Mouse (Mus musculus) neural tube, embryonic 15.5 days (tissue): ENCODE data around the gene Ngfr. TPM values are rescaled to one million over a fixed set of nuclear protein-coding genes. Genes with fewer than 3 reads are reported as not detected.

Experiments
- ATAC-seq: fragments of 200-750 bp; cut with Nextera tagmentation; 2 replicates; pipeline ENCODE4 v1.8.0; 2017; ENCODE audit warnings: mild to moderate bottlenecking, moderate TSS enrichment, moderate library complexity; ENCODE audit not compliant: low FRiP score
- H3K27ac ChIP-seq: fragments of 300-500 bp; sonication (generic); replicated peaks from 2 replicates; pipeline ENCODE4 v1.5.1; 2015; ENCODE audit warnings: mild to moderate bottlenecking, inconsistent platforms
- H3K27me3 ChIP-seq: fragments of 300-500 bp; sonication (generic); replicated peaks from 2 replicates; pipeline ENCODE4 v1.6.1; 2015; ENCODE audit warnings: inconsistent platforms
- H3K36me3 ChIP-seq: fragments of 300-500 bp; sonication (generic); 2 replicates; pipeline ENCODE4 v1.6.1; 2015; ENCODE audit warnings: inconsistent platforms
- H3K4me1 ChIP-seq: fragments of 300-500 bp; sonication (generic); 2 replicates; pipeline ENCODE4 v1.6.1; 2015; ENCODE audit warnings: inconsistent platforms
- H3K4me2 ChIP-seq: fragments of 300-500 bp; sonication (generic); 2 replicates; pipeline ENCODE4 v1.6.1; 2015; ENCODE audit warnings: inconsistent platforms, mild to moderate bottlenecking, moderate library complexity
- H3K4me3 ChIP-seq: fragments of 300-500 bp; sonication (generic); replicated peaks from 2 replicates; pipeline ENCODE4 v1.5.1; 2015; ENCODE audit warnings: mild to moderate bottlenecking, inconsistent platforms
- H3K9ac ChIP-seq: fragments of 300-500 bp; sonication (generic); replicated peaks from 2 replicates; pipeline ENCODE4 v1.6.1; 2015; ENCODE audit warnings: mild to moderate bottlenecking, inconsistent platforms
- H3K9me3 ChIP-seq: fragments of 300-500 bp; sonication (generic); replicated peaks from 2 replicates; pipeline ENCODE4 v1.6.1; 2016; ENCODE audit warnings: inconsistent platforms
- WGBS: fragments of 180-500 bp; shearing (Covaris S2); methylation state at CpG from one replicate; pipeline ENCODE4 v1.1.7; 2015; ENCODE audit warnings: mixed read lengths; 5-methylcytosine and 5-hydroxymethylcytosine counted together
- polyA plus RNA-seq: library from polyadenylated mRNA; unstranded; fragments of >200 nt; fragmentation: Nextera tagmentation; extraction: Ambion mirVana; gene quantifications from 2 replicates; pipeline ENCODE4 v1.2.1, GENCODE M21; 2015

The Ngfr gene
- polyA plus RNA-seq, 1 experiment from 2014 or later = 69.3 TPM

DNA sequence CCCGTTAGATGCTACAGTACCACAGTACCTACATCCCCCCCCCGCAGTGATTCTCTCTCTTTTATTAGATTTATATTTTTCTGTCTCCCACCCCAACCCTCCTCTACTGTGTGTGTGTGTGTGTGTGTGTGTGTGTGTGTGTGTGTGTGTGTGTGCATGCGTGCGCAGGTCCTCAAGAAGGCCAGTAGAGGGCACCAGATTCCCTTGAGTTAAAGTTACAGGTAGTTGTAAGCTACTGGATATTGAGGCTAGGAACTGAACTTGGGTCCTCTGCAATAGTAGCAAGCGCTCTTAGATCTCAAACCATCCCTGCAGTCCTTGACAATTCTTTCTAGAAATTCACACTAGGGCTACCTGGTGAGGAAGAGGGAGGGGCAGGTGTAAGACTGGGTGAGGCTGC is 23.7 kb downstream of the Ngfr start:
- Histone ChIP-seq H3K4me1 (peaks cover 9% of the 10 kb centered on the region; the same call in 1 of the 2 replicates), H3K27ac (no peak overlapping the region), H3K9me3 (no peaks in the 10 kb centered on the region), H3K9ac (no peak overlapping the region), H3K27me3 (no peaks in the 10 kb centered on the region), H3K36me3 (no peaks in the 10 kb centered on the region), H3K4me3 (no peak overlapping the region), H3K4me2 (no peak overlapping the region)
- whole genome bisulfite sequencing = 95% methylated on average over 5 of the region's 5 CpGs
- ATAC-seq = no peak

DNA sequence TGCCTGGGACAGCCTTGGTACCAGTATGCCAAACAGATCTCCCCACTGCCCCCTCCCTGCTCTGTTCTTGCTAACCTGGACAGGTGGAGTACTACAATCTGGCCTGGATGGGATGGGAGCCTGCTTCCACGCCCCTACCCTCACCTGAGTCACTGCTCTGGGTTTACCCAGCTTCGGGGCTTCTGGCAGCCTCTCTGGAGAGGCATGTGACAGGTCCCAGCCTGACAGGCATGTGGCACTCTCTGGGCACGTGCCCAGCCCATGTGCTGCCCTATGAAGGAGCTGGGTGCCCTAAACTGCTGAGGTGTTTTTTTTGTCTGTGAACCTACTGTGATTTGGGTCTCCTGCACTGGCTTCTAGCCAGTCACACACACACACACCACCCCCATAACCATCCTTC is 26.8 kb downstream of the Ngfr start:
- 64% methylated on average over 3 of the region's 3 CpGs for WGBS
- Histone ChIP-seq H3K9me3 (no peaks in the 10 kb centered on the region), H3K4me1 (peaks cover 3% of the 10 kb centered on the region; the same call in 1 of the 2 replicates), H3K27me3 (no peaks in the 10 kb centered on the region), H3K36me3 (no peaks in the 10 kb centered on the region), H3K4me2 (no peak overlapping the region), H3K27ac (no peak overlapping the region), H3K4me3 (no peak overlapping the region), H3K9ac (no peak overlapping the region)
- ATAC-seq = no peak

GRCm38 (mm10) chr11:95559761-95560160 is 27.8 kb downstream of the Ngfr start:
- Histone ChIP-seq H3K27ac (no peak overlapping the region), H3K27me3 (no peaks in the 10 kb centered on the region), H3K4me1 (peaks cover 3% of the 10 kb centered on the region; the same call in 1 of the 2 replicates), H3K36me3 (no peaks in the 10 kb centered on the region), H3K9me3 (no peaks in the 10 kb centered on the region), H3K4me2 (no peak overlapping the region), H3K4me3 (no peak overlapping the region), H3K9ac (no peak overlapping the region)
- no peak for ATAC-seq
- 39% methylated on average over 2 of the region's 2 CpGs for WGBS

DNA sequence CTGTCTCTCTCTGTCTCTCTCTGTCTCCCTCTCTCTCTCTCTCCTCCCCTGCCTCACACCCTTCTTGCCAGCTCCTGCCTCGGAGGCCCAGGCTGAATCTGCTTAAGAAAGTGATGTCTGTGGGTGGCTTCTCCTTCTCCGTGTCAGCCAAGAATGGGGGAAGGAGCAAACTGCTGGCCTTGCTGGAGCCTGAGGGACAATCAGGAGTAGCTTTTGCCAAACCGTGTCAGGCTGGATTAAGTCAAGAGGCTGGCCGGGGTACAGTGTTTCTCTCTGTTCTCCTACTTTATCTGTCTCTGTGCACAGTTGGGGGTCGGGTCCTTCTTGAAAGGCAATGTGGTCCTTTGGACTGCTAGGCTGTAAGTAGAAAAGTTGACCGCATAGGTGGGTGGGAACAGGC is 29.8 kb downstream of the Ngfr start:
- no peak overlapping the region for H3K4me3 ChIP-seq
- H3K36me3 ChIP-seq = no peaks in the 10 kb centered on the region
- ATAC-seq = no peak
- H3K4me1 ChIP-seq = peaks cover 3% of the 10 kb centered on the region; the same call in 1 of the 2 replicates
- H3K9ac ChIP-seq = no peak overlapping the region
- 41% methylated on average over 6 of the region's 6 CpGs for WGBS
- no peak overlapping the region for H3K27ac ChIP-seq
- H3K4me2 ChIP-seq = no peak overlapping the region
- H3K9me3 ChIP-seq = no peaks in the 10 kb centered on the region
- no peaks in the 10 kb centered on the region for H3K27me3 ChIP-seq

DNA sequence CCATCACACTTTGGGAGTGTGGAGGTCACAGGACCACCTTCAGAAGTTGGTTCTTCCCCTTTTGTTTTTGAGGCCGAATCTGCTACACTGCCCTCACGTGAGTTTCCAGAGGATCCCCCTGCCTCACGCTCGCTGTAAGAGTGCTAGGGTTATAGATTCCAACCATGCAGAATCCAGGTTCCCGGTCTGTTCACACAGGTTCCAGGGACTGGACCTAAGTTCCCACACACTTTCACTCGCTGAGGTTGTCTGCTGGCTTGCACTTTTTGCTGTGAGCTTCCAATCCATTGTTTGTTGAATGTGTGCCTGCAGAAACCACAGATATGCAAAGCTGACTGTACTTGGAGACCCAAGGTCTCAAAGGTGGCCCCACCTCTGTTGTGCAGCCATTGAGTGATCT is 30.5 kb downstream of the Ngfr start:
- no peaks in the 10 kb centered on the region for H3K27me3 ChIP-seq
- WGBS = 81% methylated on average over 6 of the region's 6 CpGs
- no peaks in the 10 kb centered on the region for H3K36me3 ChIP-seq
- no peak overlapping the region for H3K4me2 ChIP-seq
- no peak overlapping the region for H3K4me3 ChIP-seq
- H3K4me1 ChIP-seq = peaks cover 3% of the 10 kb centered on the region; the same call in 1 of the 2 replicates
- no peak overlapping the region for H3K9ac ChIP-seq
- ATAC-seq = no peak
- no peak overlapping the region for H3K27ac ChIP-seq
- H3K9me3 ChIP-seq = no peaks in the 10 kb centered on the region

DNA sequence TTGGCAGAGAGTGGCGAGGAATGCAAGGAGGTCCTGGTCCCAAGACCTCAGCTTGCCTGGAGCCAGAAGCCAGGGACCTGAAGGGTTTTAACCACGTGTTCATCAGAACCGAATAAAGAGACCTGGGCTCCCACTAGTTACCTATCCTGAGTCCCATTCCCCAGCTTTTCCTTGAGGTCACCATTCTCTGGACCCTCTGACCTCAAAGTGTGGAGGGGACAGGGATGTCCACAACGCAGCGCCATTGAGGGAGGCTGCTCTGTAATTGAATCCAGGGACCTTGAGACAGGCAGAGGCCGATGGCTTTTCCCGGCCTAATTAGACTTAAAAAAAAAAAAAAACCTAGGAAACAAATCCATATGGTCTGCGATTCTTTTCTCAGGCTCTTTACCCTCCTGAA is 32.3 kb downstream of the Ngfr start:
- Histone ChIP-seq H3K27ac (no peak overlapping the region), H3K36me3 (no peaks in the 10 kb centered on the region), H3K4me1 (peaks cover 3% of the 10 kb centered on the region; the same call in 1 of the 2 replicates), H3K9ac (no peak overlapping the region), H3K27me3 (no peaks in the 10 kb centered on the region), H3K4me3 (no peak overlapping the region), H3K4me2 (no peak overlapping the region), H3K9me3 (no peaks in the 10 kb centered on the region)
- WGBS = 54% methylated on average over 8 of the region's 8 CpGs
- no peak for ATAC-seq

DNA sequence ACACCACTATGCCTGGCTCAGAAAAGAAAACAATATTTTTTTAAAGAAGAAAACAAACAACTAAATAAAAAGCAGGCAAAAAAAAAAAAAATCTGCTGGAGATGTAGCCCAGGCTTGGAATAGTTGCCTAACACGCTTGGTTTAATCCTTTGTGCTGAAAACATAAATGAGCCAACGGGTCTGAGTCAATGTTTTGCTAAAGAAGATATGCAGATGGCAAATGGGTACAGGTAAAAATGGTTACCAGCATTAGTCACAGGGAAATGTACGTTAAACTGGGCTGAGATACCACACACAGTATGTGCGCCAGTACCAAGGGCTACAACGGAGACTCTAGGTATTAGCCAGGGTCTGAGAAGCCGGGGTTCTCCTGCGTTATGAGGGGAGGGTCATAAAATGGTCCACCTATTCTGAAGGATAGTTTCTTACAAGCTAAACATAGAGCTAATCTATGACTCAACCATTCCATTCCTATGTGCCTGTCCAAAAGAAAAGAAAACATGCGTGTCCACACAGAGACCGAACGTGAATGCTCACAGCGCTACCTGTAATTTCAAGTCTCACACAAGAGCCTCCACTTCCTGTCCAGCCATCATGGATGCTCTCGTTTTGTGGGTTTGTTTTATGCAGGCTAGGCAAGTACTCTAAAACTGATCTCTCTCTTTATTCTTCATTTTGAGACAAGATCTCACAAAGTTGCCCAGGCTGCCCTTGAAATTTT is 37.1 kb downstream of the Ngfr start:
- ATAC-seq = no peak
- WGBS = 81% methylated on average over 12 of the region's 12 CpGs

DNA sequence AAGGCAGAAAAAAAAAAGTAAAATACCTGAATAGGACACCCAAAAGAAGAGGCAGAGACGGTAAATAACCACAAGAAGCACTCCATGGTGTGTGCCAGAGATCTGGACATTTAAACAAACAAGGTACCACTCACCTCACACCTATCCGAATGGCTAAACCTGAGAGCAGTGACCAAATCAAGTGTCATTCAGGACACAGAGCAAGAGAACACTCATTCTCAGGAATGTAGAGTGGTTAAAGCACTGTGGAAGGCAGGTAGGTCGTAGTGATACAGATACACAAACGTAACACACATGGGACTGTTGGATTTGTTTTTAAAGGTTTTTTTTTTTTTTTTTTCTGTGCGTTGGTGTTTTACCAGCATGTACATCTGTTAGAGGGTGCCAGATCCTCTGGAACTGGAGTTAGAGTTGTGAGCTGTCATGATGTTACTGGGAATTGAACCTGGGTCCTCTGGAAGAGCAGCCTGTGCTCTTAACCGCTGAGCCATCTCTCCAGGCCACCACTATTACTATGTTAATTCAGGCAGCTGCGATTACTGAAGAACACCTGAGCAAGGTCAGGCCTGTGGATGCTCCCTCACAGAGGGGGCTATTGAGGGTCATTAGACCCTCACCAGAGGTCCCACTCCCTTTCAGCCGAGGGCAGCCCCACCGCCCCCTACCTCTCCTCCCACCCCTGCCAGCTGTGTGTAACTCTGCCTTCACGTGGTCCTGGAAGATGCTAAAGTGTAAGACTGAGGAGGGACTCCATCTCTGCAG is 41.3 kb downstream of the Ngfr start:
- H3K4me2 ChIP-seq = no peak overlapping the region
- no peak for ATAC-seq
- 68% methylated on average over 10 of the region's 10 CpGs for WGBS
- no peak overlapping the region for H3K9ac ChIP-seq
- no peaks in the 10 kb centered on the region for H3K27me3 ChIP-seq
- no peaks in the 10 kb centered on the region for H3K9me3 ChIP-seq
- H3K4me3 ChIP-seq = no peak overlapping the region
- H3K36me3 ChIP-seq = no peaks in the 10 kb centered on the region
- no peaks in the 10 kb centered on the region for H3K4me1 ChIP-seq
- no peak overlapping the region for H3K27ac ChIP-seq

More for the DNA sequence above, 37.1 kb downstream of the Ngfr start:
- Histone ChIP-seq H3K27ac (no peak overlapping the region), H3K4me2 (no peak overlapping the region), H3K27me3 (no peaks in the 10 kb centered on the region), H3K4me3 (no peak overlapping the region), H3K9me3 (no peaks in the 10 kb centered on the region), H3K36me3 (no peaks in the 10 kb centered on the region), H3K9ac (no peak overlapping the region), H3K4me1 (no peaks in the 10 kb centered on the region)

DNA sequence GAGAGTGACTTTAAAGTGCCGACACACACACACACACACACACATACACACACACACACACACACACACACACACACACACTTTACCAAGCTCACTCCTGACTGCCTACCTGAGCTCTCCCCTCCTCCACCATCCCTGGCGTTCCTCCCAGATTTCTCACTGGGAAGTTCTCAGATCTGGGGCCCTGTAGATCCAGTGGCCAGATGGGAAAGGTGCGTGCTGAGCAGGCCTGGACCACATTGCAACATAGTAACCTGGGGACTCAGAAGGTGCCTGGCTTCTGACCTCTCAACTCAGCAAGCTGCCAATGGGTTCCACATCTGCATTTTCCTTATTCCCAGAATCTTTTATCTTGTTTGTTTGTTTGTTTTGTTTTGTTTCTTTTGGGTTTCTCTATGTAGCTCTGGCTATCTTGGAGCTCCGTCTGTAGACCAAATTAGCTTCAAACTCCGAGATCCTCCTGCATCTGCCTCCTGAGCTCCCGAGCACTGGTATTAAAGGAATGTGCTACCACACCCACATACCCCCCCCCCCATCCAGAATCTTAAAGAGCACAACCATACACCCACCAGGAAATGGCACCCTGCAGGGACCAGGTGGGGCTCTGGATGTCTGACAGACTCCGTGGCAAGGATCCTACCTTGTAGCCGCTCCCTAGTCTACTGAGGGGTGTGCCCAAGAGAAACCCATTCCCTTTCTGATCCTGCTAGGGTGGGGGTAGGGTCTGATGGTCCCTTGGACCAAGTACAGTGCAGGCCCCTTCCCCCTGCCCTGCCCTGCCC is 42.8 kb downstream of the Ngfr start:
- ATAC-seq = no peak
- Histone ChIP-seq H3K4me1 (0 out of 2 replicates have a peak, but pooled peaks cover 6% of the 10 kb centered on the region), H3K36me3 (no peaks in the 10 kb centered on the region), H3K9me3 (no peaks in the 10 kb centered on the region), H3K27ac (no peak overlapping the region), H3K9ac (no peak overlapping the region), H3K4me2 (no peak overlapping the region), H3K27me3 (no peaks in the 10 kb centered on the region), H3K4me3 (no peak overlapping the region)
- WGBS = 84% methylated on average over 8 of the region's 8 CpGs

DNA sequence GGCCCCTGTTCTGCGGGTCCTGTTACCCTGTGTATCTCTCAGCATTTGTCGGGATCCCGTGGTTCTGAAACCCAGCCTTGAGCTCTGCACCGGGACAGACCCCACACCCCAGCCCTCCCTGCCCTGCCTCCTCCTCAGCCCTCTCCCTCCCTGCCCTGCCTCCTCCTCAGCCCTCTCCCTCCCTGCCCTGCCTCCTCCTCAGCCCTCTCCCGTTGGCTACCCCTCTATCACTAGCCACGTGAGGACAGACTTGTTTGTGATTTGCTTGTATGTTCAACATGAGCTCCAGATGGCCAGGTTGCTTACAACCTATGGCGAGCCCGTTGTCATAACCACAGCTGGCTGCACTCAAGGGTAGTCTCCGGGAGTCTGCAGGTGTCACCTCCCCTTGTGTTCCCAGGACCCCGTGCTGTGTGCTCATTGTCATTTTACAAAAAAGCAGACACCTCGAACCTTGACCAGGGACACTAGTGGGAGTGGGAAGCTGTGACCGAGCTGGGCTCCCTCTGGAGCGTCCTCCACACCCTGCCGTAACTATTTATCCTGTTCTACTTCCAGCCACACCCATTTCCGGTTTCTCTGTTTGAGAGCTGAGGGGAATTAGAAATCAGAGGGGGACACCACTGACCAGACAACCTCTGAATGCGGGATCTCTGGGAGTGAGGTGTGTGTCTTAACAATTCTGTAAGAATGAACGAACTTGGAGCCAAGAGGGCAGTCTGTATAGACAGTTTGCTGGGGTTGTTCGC is 46.7 kb downstream of the Ngfr start:
- WGBS = 32% methylated on average over 18 of the region's 18 CpGs
- peaks cover 17% of the 10 kb centered on the region for H3K4me1 ChIP-seq
- H3K9ac ChIP-seq = no peak overlapping the region
- H3K4me3 ChIP-seq = no peak overlapping the region
- no peak overlapping the region for H3K27ac ChIP-seq
- no peaks in the 10 kb centered on the region for H3K27me3 ChIP-seq
- ATAC-seq = 0 out of 2 replicates have a peak, but pooled peaks have one; percentile 45
- peak overlapping the region; percentile 22 for H3K4me2 ChIP-seq
- no peaks in the 10 kb centered on the region for H3K9me3 ChIP-seq
- no peaks in the 10 kb centered on the region for H3K36me3 ChIP-seq
